Mouse (Mus musculus): ENCODE measurements at regions not wholly inside any gene's neighbourhood (a gene's known extent, or its start where the extent isn't known, plus 50 kb on each side); places are given as distances from the start of the nearest gene placed in this dataset.
A peak's percentile ranks its signal among the peaks of the same experiment; 100 is the strongest.

GRCm38 (mm10) chr13:93243076-93243475 lies 50.9 kb upstream of the Tent2 start:
- DNase-seq (ENCODE audit: low read depth, low spot score) = peak; percentile 82

- DNase-seq (ENCODE audit: low read depth, low spot score) = no peak
Observed at GRCm38 (mm10) chr13:93248711-93249110, 50.7 kb upstream of the Homer1 start.

Measured in mesoderm, embryonic 11.5 days (tissue).